Mouse (Mus musculus): ENCODE data around the gene Tspoap1. TPM values are rescaled to one million over a fixed set of nuclear protein-coding genes. Genes with fewer than 3 reads are reported as not detected.

Tspoap1 gene
- total and polyA plus RNA-seq, 3 experiments = 12.3 to 36.9 (median 12.8) TPM

DNA sequence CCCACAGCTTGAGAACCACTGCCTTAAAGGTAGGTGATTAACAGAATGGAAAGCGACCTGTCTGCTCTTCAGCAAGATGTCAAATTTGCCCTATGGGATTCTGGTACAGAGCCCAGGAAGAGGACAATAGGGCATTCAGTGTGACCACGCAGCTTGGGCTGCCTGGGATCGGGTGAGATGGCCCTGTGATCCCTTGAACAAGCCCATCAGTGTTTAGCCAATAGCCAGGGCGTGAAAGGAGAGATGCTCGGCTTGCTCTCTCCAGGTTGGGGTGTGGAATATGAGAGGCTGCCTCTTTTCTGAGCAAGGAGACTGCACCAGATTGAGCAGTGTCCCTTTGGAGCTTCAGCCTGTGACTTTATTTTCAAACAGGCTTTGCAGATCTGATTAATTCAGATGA is 61.2 kb downstream of the Tspoap1 start:
- H3K4me2 ChIP-seq (ENCODE audit: insufficient read depth, low read depth, poor library complexity, severe bottlenecking) = no peak overlapping the region
- DNase-seq (ENCODE audit: extremely low read depth) = no peak
- H3K36me3 ChIP-seq (replicated peaks in 1 of 2; ENCODE audit: control insufficient read depth in 1 of 2, insufficient read depth in 1 of 2, low read length in 1 of 2) = no peaks in the 10 kb centered on the region
- peaks cover 18% of the 10 kb centered on the region for H3K27me3 ChIP-seq (replicated peaks)
- H3K9ac ChIP-seq (ENCODE audit: insufficient read depth, low read depth) = no peak overlapping the region
- in situ Hi-C loops (cut with MboI; ENCODE audit: low pct_ligation_motif_present, low pct_unique_long_range_greater_than_20kb, low sequenced_read_pairs) = no loop called here
- H3K27ac ChIP-seq (ENCODE audit: insufficient read depth, low read depth) = no peak overlapping the region
- dilution Hi-C loops (cut with MboI; ENCODE audit: extremely low pct_ligation_motif_present, extremely low pct_unique_long_range_greater_than_20kb, low sequenced_read_pairs) = no loop called here
- no peak overlapping the region for H3K4me3 ChIP-seq (replicated peaks in 1 of 3; ENCODE audit: low read depth in 2 of 3, low read length in 2 of 3, poor library complexity in 1 of 3)
- no peaks in the 10 kb centered on the region for H3K4me1 ChIP-seq (ENCODE audit: control insufficient read depth in 1 of 2, insufficient read depth in 2 of 2)
- TF ChIP-seq CHD1 (IDR thresholded peaks at IDR 0.05; ENCODE audit: low read depth, low read length) (no peak), CHD2 (IDR thresholded peaks at IDR 0.05; ENCODE audit: low read length) (no peak), UBTF (IDR thresholded peaks at IDR 0.05; ENCODE audit: low read depth, low read length) (no peak), USF1 (IDR thresholded peaks at IDR 0.05; ENCODE audit: low read depth, low read length) (no peak)
- H3K9me3 ChIP-seq (replicated peaks; ENCODE audit: low read length) = no peaks in the 10 kb centered on the region
- no peaks in the 10 kb centered on the region for H3K79me2 ChIP-seq (replicated peaks; ENCODE audit: control insufficient read depth, extremely low read depth, insufficient read depth, poor library complexity, severe bottlenecking)

DNA sequence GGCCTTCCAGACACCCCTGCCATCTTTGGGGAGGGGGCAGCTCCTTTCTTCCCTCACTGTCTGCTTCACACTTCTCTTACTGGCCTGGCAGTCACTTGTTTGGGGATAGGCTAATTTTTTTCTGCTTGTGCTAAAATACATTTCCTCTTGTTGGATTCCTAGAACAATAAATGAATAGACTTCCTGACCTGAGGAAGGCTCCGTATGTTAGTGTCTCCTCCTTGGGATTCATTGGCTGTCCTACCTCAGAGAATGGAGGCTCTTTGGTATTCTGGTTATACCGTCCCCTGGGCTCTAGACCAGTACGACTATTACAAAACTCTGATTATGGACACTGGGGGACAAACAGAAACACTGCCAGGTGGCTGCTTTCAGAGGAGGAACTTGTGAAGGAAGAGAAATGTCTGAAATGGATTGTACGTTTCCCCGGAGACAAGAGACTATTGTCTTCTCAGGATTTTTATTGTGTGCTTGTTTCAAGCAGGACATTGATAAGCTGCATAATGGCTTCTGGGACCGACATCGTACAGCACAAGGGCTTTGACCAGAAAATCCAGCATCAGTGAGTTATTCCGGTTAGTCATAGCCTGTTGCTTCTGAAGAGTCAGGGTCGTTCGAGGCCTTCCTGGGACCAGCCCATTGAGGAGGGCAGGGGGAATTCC is 68.0 kb downstream of the Tspoap1 start, which contains the start of gene Lpo:
TSS of gene Lpo (minus strand) at position 51 of the 662 bp plus-strand sequence.
- in situ Hi-C loops (cut with MboI; ENCODE audit: low pct_ligation_motif_present, low pct_unique_long_range_greater_than_20kb, low sequenced_read_pairs) = no loop called here
- dilution Hi-C loops (cut with MboI; ENCODE audit: extremely low pct_ligation_motif_present, extremely low pct_unique_long_range_greater_than_20kb, low sequenced_read_pairs) = no loop called here
- H3K4me3 ChIP-seq (replicated peaks in 1 of 3; ENCODE audit: low read depth in 2 of 3, low read length in 2 of 3, poor library complexity in 1 of 3) = no peak within 1 kb of the TSS
- no peak within 1 kb of the TSS for H3K4me2 ChIP-seq (ENCODE audit: insufficient read depth, low read depth, poor library complexity, severe bottlenecking)
- H3K27ac ChIP-seq (ENCODE audit: insufficient read depth, low read depth) = no peak within 1 kb of the TSS
- H3K79me2 ChIP-seq (replicated peaks; ENCODE audit: control insufficient read depth, extremely low read depth, insufficient read depth, poor library complexity, severe bottlenecking) = no peaks in the 10 kb centered on the region
- no peak for DNase-seq (ENCODE audit: extremely low read depth)
- no peaks in the 10 kb centered on the region for H3K36me3 ChIP-seq (replicated peaks in 1 of 2; ENCODE audit: control insufficient read depth in 1 of 2, insufficient read depth in 1 of 2, low read length in 1 of 2)
- H3K27me3 ChIP-seq (replicated peaks) = peaks cover 6% of the 10 kb centered on the region
- no peaks in the 10 kb centered on the region for H3K4me1 ChIP-seq (ENCODE audit: control insufficient read depth in 1 of 2, insufficient read depth in 2 of 2)
- no peak within 1 kb of the TSS for H3K9ac ChIP-seq (ENCODE audit: insufficient read depth, low read depth)
- no peaks in the 10 kb centered on the region for H3K9me3 ChIP-seq (replicated peaks; ENCODE audit: low read length)
- no peak for TF ChIP-seq BHLHE40 (IDR thresholded peaks at IDR 0.05; ENCODE audit: low read depth, low read length)
- no peak for TF ChIP-seq E2F4 (IDR thresholded peaks at IDR 0.05; ENCODE audit: insufficient replicate concordance, low read depth, low read length)
- TF ChIP-seq MXI1 (IDR thresholded peaks at IDR 0.05; ENCODE audit: low read depth, low read length) = no peak
- no peak for TF ChIP-seq SIN3A (IDR thresholded peaks at IDR 0.05; ENCODE audit: low read length)
- TF ChIP-seq MAX (IDR thresholded peaks at IDR 0.05; ENCODE audit: low read length) = no peak
- no peak for TF ChIP-seq ZMIZ1 (IDR thresholded peaks at IDR 0.05; ENCODE audit: low read depth, low read length)
- TF ChIP-seq TBP (conservative IDR thresholded peaks at IDR 0.05; ENCODE audit: low read depth, low read length) = no peak
- TF ChIP-seq RAD21 (IDR thresholded peaks at IDR 0.05; ENCODE audit: low read depth, low read length) = no peak
- TF ChIP-seq NELFE (IDR thresholded peaks at IDR 0.05; ENCODE audit: low read depth, low read length) = no peak

Other genes with a start within 250 kb of the Tspoap1 start
- not detected in 2 replicates for gene Gm11492, start 193.9 kb upstream of the Tspoap1 start, total RNA-seq (2012; rRNA removed)
- not detected in 2 replicates for gene Gm11492, start 193.9 kb upstream of the Tspoap1 start, total RNA-seq (2014; rRNA removed)
- not detected in 2 replicates for gene Gm11492, start 193.9 kb upstream of the Tspoap1 start, polyA plus RNA-seq (2012; ENCODE audit: insufficient read length, low read depth)
- 1.5 and 1.7 TPM in 2 replicates for gene Sept4, start 191.6 kb upstream of the Tspoap1 start, total RNA-seq (2012; rRNA removed)
- 0.32 TPM in 1 of 2 replicates, not detected in the other for gene Sept4, start 191.6 kb upstream of the Tspoap1 start, total RNA-seq (2014; rRNA removed)
- 0.42 and 1.5 TPM in 2 replicates for gene Sept4, start 191.6 kb upstream of the Tspoap1 start, polyA plus RNA-seq (2012; ENCODE audit: insufficient read length, low read depth)
- gene Mtmr4, start 168.4 kb upstream of the Tspoap1 start, total RNA-seq (2012; rRNA removed) = 29.4 and 40.5 TPM in 2 replicates
- 27.2 and 29.5 TPM in 2 replicates for gene Mtmr4, start 168.4 kb upstream of the Tspoap1 start, total RNA-seq (2014; rRNA removed)
- gene Mtmr4, start 168.4 kb upstream of the Tspoap1 start, polyA plus RNA-seq (2012; ENCODE audit: insufficient read length, low read depth) = 31.7 and 32.9 TPM in 2 replicates
- 0.04 TPM in 1 of 2 replicates, not detected in the other for gene Hsf5, start 143.4 kb upstream of the Tspoap1 start, total RNA-seq (2012; rRNA removed)
- gene Hsf5, start 143.4 kb upstream of the Tspoap1 start, total RNA-seq (2014; rRNA removed) = not detected in 2 replicates
- not detected in 2 replicates for gene Hsf5, start 143.4 kb upstream of the Tspoap1 start, polyA plus RNA-seq (2012; ENCODE audit: insufficient read length, low read depth)
- 23.8 and 27.7 TPM in 2 replicates for gene Rnf43, start 97.8 kb upstream of the Tspoap1 start, total RNA-seq (2012; rRNA removed)
- gene Rnf43, start 97.8 kb upstream of the Tspoap1 start, total RNA-seq (2014; rRNA removed) = 10.7 and 12.2 TPM in 2 replicates
- gene Rnf43, start 97.8 kb upstream of the Tspoap1 start, polyA plus RNA-seq (2012; ENCODE audit: insufficient read length, low read depth) = 26.3 and 27.8 TPM in 2 replicates
- 241 and 287 TPM in 2 replicates for gene Supt4a, start 23.0 kb upstream of the Tspoap1 start, total RNA-seq (2012; rRNA removed)
- 251 and 256 TPM in 2 replicates for gene Supt4a, start 23.0 kb upstream of the Tspoap1 start, total RNA-seq (2014; rRNA removed)
- 220 and 229 TPM in 2 replicates for gene Supt4a, start 23.0 kb upstream of the Tspoap1 start, polyA plus RNA-seq (2012; ENCODE audit: insufficient read length, low read depth)
- not detected in 2 replicates for gene Mpo, start 33.0 kb downstream of the Tspoap1 start, total RNA-seq (2012; rRNA removed)
- gene Mpo, start 33.0 kb downstream of the Tspoap1 start, total RNA-seq (2014; rRNA removed) = not detected in 2 replicates
- not detected in 2 replicates for gene Mpo, start 33.0 kb downstream of the Tspoap1 start, polyA plus RNA-seq (2012; ENCODE audit: insufficient read length, low read depth)
- not detected in 2 replicates for gene Lpo, start 67.7 kb downstream of the Tspoap1 start, total RNA-seq (2012; rRNA removed)
- not detected in 2 replicates for gene Lpo, start 67.7 kb downstream of the Tspoap1 start, total RNA-seq (2014; rRNA removed)
- gene Lpo, start 67.7 kb downstream of the Tspoap1 start, polyA plus RNA-seq (2012; ENCODE audit: insufficient read length, low read depth) = not detected in 2 replicates
- gene Mks1, start 92.7 kb downstream of the Tspoap1 start, total RNA-seq (2012; rRNA removed) = 17.9 and 24.4 TPM in 2 replicates
- 16.9 and 20.4 TPM in 2 replicates for gene Mks1, start 92.7 kb downstream of the Tspoap1 start, total RNA-seq (2014; rRNA removed)
- 26.3 and 27.7 TPM in 2 replicates for gene Mks1, start 92.7 kb downstream of the Tspoap1 start, polyA plus RNA-seq (2012; ENCODE audit: insufficient read length, low read depth)
- gene Epx, start 115.0 kb downstream of the Tspoap1 start, total RNA-seq (2012; rRNA removed) = not detected in 2 replicates
- not detected in 2 replicates for gene Epx, start 115.0 kb downstream of the Tspoap1 start, total RNA-seq (2014; rRNA removed)
- 0.10 TPM in 1 of 2 replicates, not detected in the other for gene Epx, start 115.0 kb downstream of the Tspoap1 start, polyA plus RNA-seq (2012; ENCODE audit: insufficient read length, low read depth)
- gene Olfr462, start 131.7 kb downstream of the Tspoap1 start, total RNA-seq (2012; rRNA removed) = 0.17 and 0.34 TPM in 2 replicates
- not detected in 2 replicates for gene Olfr462, start 131.7 kb downstream of the Tspoap1 start, total RNA-seq (2014; rRNA removed)
- not detected in 2 replicates for gene Olfr462, start 131.7 kb downstream of the Tspoap1 start, polyA plus RNA-seq (2012; ENCODE audit: insufficient read length, low read depth)
- not detected in 2 replicates for gene Olfr463, start 136.8 kb downstream of the Tspoap1 start, total RNA-seq (2012; rRNA removed)
- gene Olfr463, start 136.8 kb downstream of the Tspoap1 start, total RNA-seq (2014; rRNA removed) = not detected in 2 replicates
- gene Olfr463, start 136.8 kb downstream of the Tspoap1 start, polyA plus RNA-seq (2012; ENCODE audit: insufficient read length, low read depth) = not detected in 2 replicates
- gene Olfr464, start 160.4 kb downstream of the Tspoap1 start, total RNA-seq (2012; rRNA removed) = not detected in 2 replicates
- not detected in 2 replicates for gene Olfr464, start 160.4 kb downstream of the Tspoap1 start, total RNA-seq (2014; rRNA removed)
- not detected in 2 replicates for gene Olfr464, start 160.4 kb downstream of the Tspoap1 start, polyA plus RNA-seq (2012; ENCODE audit: insufficient read length, low read depth)
- gene Dynll2, start 227.0 kb downstream of the Tspoap1 start, total RNA-seq (2012; rRNA removed) = 35.8 and 43.0 TPM in 2 replicates
- gene Dynll2, start 227.0 kb downstream of the Tspoap1 start, total RNA-seq (2014; rRNA removed) = 13.0 and 14.0 TPM in 2 replicates
- 147 and 148 TPM in 2 replicates for gene Dynll2, start 227.0 kb downstream of the Tspoap1 start, polyA plus RNA-seq (2012; ENCODE audit: insufficient read length, low read depth)

Data from CH12.LX (cell line).